Mouse (Mus musculus) heart, postnatal 0 days (tissue): ENCODE data around the gene Cd300lf.

Experiments used
- CTCF ChIP-seq: IDR thresholded peaks from 2 replicates; pipeline ENCODE4 v1.5.1; 2016; ENCODE audit warnings: antibody characterized with exemption, control low read depth, low read depth
- EP300 ChIP-seq: IDR thresholded peaks from 2 replicates; pipeline ENCODE4 v1.6.1; 2016; ENCODE audit warnings: antibody characterized with exemption, low read depth

DNA sequence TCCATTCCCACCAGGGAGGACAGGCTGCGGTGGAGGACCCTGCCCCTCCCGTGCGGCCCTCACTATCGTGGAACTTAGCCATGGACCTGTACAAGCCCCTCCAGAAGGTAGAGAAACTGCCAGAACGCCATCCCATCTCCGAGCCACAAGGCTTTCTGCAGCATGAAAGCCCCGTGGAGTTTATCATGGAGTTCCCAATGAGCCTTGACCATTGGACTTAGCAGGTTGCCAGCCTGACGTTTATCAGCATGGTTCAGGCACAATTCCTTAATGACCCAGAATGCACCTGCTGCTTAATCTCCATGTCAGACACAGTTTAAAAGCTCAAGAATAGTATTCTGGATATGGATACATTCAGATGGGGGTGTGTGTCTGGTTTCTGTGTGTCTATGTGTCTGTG lies 48.7 kb downstream of the Cd300lf start:
- TF ChIP-seq CTCF: no peak
- TF ChIP-seq EP300: no peak
